Mouse (Mus musculus): ENCODE results near the gene Ngfr. TPM values are rescaled to one million over a fixed set of nuclear protein-coding genes. Genes with fewer than 3 reads are reported as not detected.
A peak's percentile ranks its signal among the peaks of the same experiment; 100 is the strongest.

The Ngfr gene
- polyA plus RNA-seq (2015; fragmentation: Nextera tagmentation; extraction: Ambion mirVana): 2.2 and 2.3 TPM in 2 replicates

DNA sequence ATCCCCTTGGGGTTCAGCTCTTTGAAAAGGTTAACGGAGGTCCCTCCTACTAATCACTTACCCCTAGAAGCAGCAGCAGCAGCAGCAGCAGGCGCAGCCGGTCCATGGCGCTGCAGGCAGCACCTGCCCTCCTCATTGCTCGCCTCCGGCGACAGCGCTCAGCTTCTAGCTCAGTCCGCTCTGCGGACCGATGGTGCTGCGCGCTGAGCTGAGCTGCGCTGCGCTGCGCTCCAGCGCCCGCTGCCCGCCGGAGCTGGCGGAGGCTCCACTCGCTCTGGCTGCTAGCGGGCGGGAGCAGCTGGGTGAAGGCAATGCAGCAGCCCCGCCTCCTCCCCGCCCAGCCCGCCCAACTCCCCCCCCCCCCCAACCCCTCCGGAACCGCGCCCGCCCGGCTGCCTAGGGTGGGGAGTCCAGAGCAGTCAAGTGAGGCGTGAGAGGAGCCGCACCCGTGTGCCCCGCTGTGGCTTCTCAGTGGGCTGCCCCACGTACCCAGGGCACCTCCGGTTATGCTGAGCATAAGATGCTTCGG is at the start of gene Ngfr:
Gene Ngfr (minus strand): TSS at position 313 of the 529 bp plus-strand sequence.
- no peak within 1 kb of the TSS for H3K9ac ChIP-seq (ENCODE audit: low read depth, low read length)

GRCm38 (mm10) chr11:95635030-95635429 is 47.5 kb upstream of the Ngfr start:
- H3K27me3 ChIP-seq (ENCODE audit: control insufficient read depth, insufficient read depth, low read depth, low read length): 0 out of 2 replicates have a peak, but pooled peaks cover 2% of the 10 kb centered on the region
- H3K36me3 ChIP-seq (ENCODE audit: control insufficient read depth, insufficient read depth): no peaks in the 10 kb centered on the region
- no peak overlapping the region for H3K4me3 ChIP-seq (ENCODE audit: low read depth, low read length)
- no peak for ATAC-seq (ENCODE audit: low read depth)
- H3K9ac ChIP-seq (ENCODE audit: low read depth, low read length): no peak overlapping the region
- no peak overlapping the region for H3K27ac ChIP-seq (ENCODE audit: low read length)
- no peaks in the 10 kb centered on the region for H3K4me1 ChIP-seq (ENCODE audit: control insufficient read depth, low read depth, low read length)
- WGBS (ENCODE audit: insufficient replicate concordance): 5% methylated on average over 2 of the region's 2 CpGs
- H3K4me2 ChIP-seq (ENCODE audit: low read depth, low read length): no peak overlapping the region
- H3K9me3 ChIP-seq (replicated peaks; ENCODE audit: control insufficient read depth, low read length): no peaks in the 10 kb centered on the region

More for the DNA sequence above, at the start of gene Ngfr:
- Histone ChIP-seq H3K4me2 (ENCODE audit: low read depth, low read length) (peak within 1 kb of the TSS; percentile 12; the same call in 1 of the 2 replicates), H3K4me3 (ENCODE audit: low read depth, low read length) (peak within 1 kb of the TSS; percentile 18), H3K9me3 (replicated peaks; ENCODE audit: control insufficient read depth, low read length) (no peaks in the 10 kb centered on the region), H3K27me3 (ENCODE audit: control insufficient read depth, insufficient read depth, low read depth, low read length) (peaks cover 75% of the 10 kb centered on the region), H3K36me3 (ENCODE audit: control insufficient read depth, insufficient read depth) (no peaks in the 10 kb centered on the region), H3K4me1 (ENCODE audit: control insufficient read depth, low read depth, low read length) (no peaks in the 10 kb centered on the region), H3K27ac (ENCODE audit: low read length) (no peak within 1 kb of the TSS)
- 0 out of 2 replicates have a peak, but pooled peaks have one; percentile 13 for ATAC-seq (ENCODE audit: low read depth)
- 1% methylated on average over 33 of the region's 39 CpGs for WGBS (ENCODE audit: insufficient replicate concordance)

- no peaks in the 10 kb centered on the region for H3K36me3 ChIP-seq (ENCODE audit: control insufficient read depth, insufficient read depth)
- WGBS (ENCODE audit: insufficient replicate concordance): 59% methylated on average over 2 of the region's 2 CpGs
Observed at GRCm38 (mm10) chr11:95633512-95634000, 46.0 kb upstream of the Ngfr start.

GRCm38 (mm10) chr11:95632474-95632873 is 44.9 kb upstream of the Ngfr start:
- WGBS (ENCODE audit: insufficient replicate concordance): 56% methylated on average over 6 of the region's 6 CpGs
- H3K27me3 ChIP-seq (ENCODE audit: control insufficient read depth, insufficient read depth, low read depth, low read length): peaks cover 3% of the 10 kb centered on the region; the same call in 1 of the 2 replicates
- H3K4me1 ChIP-seq (ENCODE audit: control insufficient read depth, low read depth, low read length): no peaks in the 10 kb centered on the region
- no peak overlapping the region for H3K4me3 ChIP-seq (ENCODE audit: low read depth, low read length)
- H3K36me3 ChIP-seq (ENCODE audit: control insufficient read depth, insufficient read depth): no peaks in the 10 kb centered on the region
- no peak overlapping the region for H3K9ac ChIP-seq (ENCODE audit: low read depth, low read length)
- ATAC-seq (ENCODE audit: low read depth): no peak
- H3K9me3 ChIP-seq (replicated peaks; ENCODE audit: control insufficient read depth, low read length): no peaks in the 10 kb centered on the region
- no peak overlapping the region for H3K4me2 ChIP-seq (ENCODE audit: low read depth, low read length)
- H3K27ac ChIP-seq (ENCODE audit: low read length): no peak overlapping the region

More at GRCm38 (mm10) chr11:95633512-95634000, 46.0 kb upstream of the Ngfr start:
- Histone ChIP-seq H3K4me3 (ENCODE audit: low read depth, low read length) (no peak overlapping the region), H3K4me1 (ENCODE audit: control insufficient read depth, low read depth, low read length) (no peaks in the 10 kb centered on the region), H3K9ac (ENCODE audit: low read depth, low read length) (no peak overlapping the region), H3K27me3 (ENCODE audit: control insufficient read depth, insufficient read depth, low read depth, low read length) (peaks cover 3% of the 10 kb centered on the region; the same call in 1 of the 2 replicates), H3K9me3 (replicated peaks; ENCODE audit: control insufficient read depth, low read length) (no peaks in the 10 kb centered on the region), H3K4me2 (ENCODE audit: low read depth, low read length) (no peak overlapping the region), H3K27ac (ENCODE audit: low read length) (no peak overlapping the region)
- no peak for ATAC-seq (ENCODE audit: low read depth)

DNA sequence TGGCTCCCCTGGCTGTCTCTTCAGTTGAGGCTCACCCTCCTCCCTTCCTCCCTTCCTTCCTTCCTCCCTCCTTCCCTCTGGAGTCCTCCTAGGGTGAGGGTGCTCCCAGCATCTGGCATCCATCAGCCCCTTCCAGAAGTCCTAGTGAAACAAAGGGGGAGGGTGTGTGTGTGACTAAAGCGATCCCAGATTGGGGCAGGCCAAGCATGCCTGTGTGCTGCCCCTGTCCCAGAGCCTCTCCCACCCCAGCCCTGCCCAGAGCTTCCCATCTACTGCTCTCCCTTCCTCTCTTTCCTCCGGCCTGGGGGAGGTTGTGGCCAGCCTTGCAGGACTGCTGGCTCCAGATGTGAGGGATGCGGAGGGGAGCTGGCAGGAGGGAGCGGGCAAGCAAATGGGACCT is 43.8 kb upstream of the Ngfr start:
- Histone ChIP-seq H3K27ac (ENCODE audit: low read length) (no peak overlapping the region), H3K4me3 (ENCODE audit: low read depth, low read length) (no peak overlapping the region), H3K27me3 (ENCODE audit: control insufficient read depth, insufficient read depth, low read depth, low read length) (peaks cover 3% of the 10 kb centered on the region; the same call in 1 of the 2 replicates), H3K4me2 (ENCODE audit: low read depth, low read length) (no peak overlapping the region), H3K9ac (ENCODE audit: low read depth, low read length) (no peak overlapping the region), H3K4me1 (ENCODE audit: control insufficient read depth, low read depth, low read length) (no peaks in the 10 kb centered on the region), H3K9me3 (replicated peaks; ENCODE audit: control insufficient read depth, low read length) (no peaks in the 10 kb centered on the region), H3K36me3 (ENCODE audit: control insufficient read depth, insufficient read depth) (no peaks in the 10 kb centered on the region)
- ATAC-seq (ENCODE audit: low read depth): no peak
- WGBS (ENCODE audit: insufficient replicate concordance): 61% methylated on average over 4 of the region's 4 CpGs

DNA sequence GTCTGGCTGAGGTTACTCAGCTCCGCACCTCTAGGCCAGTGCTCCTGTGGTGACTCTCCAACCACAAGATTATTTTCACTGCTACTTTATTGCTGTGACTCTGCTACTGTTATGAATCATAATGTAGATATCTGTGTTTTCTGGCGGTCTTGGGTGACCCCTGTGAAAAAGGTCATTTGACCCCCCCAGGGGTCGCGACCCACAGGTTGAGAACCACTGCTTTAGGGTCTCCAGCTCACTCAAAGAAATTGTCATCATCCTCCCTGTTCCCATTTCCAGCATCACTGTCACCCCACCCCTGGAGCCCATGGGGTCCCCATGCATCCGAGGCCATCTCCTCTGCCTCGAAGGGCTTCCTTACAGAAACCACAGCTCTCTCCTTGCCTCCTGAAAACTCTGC is 43.0 kb upstream of the Ngfr start:
- no peak for ATAC-seq (ENCODE audit: low read depth)
- H3K9me3 ChIP-seq (replicated peaks; ENCODE audit: control insufficient read depth, low read length): no peaks in the 10 kb centered on the region
- no peaks in the 10 kb centered on the region for H3K36me3 ChIP-seq (ENCODE audit: control insufficient read depth, insufficient read depth)
- no peak overlapping the region for H3K4me2 ChIP-seq (ENCODE audit: low read depth, low read length)
- no peaks in the 10 kb centered on the region for H3K4me1 ChIP-seq (ENCODE audit: control insufficient read depth, low read depth, low read length)
- peaks cover 3% of the 10 kb centered on the region; the same call in 1 of the 2 replicates for H3K27me3 ChIP-seq (ENCODE audit: control insufficient read depth, insufficient read depth, low read depth, low read length)
- WGBS (ENCODE audit: insufficient replicate concordance): 67% methylated on average over 6 of the region's 6 CpGs
- H3K27ac ChIP-seq (ENCODE audit: low read length): no peak overlapping the region
- no peak overlapping the region for H3K4me3 ChIP-seq (ENCODE audit: low read depth, low read length)
- H3K9ac ChIP-seq (ENCODE audit: low read depth, low read length): no peak overlapping the region

DNA sequence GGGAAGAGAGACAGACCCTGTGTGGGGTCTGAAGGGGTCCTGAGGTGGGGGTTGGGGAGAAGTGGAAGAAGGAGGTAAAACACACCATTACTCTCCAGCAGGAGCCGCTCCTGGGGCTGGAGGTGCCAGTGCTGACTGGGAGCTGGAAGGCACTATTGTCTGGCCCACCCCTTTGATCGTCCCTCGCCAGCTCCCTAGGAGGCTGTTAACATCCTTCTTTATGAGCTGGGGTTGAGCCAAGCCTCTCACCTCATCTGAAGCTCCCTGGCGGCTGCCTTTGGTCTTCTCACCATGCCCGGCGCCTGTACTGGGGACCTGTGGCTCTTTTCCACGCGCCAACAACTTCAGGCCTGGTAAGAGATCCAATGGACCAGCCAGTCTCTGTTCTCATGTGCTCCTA is 34.9 kb upstream of the Ngfr start:
- Histone ChIP-seq H3K9ac (ENCODE audit: low read depth, low read length) (no peak overlapping the region), H3K27ac (ENCODE audit: low read length) (no peak overlapping the region), H3K4me1 (ENCODE audit: control insufficient read depth, low read depth, low read length) (no peaks in the 10 kb centered on the region), H3K36me3 (ENCODE audit: control insufficient read depth, insufficient read depth) (no peaks in the 10 kb centered on the region), H3K27me3 (ENCODE audit: control insufficient read depth, insufficient read depth, low read depth, low read length) (no peaks in the 10 kb centered on the region), H3K4me3 (ENCODE audit: low read depth, low read length) (no peak overlapping the region), H3K9me3 (replicated peaks; ENCODE audit: control insufficient read depth, low read length) (no peaks in the 10 kb centered on the region), H3K4me2 (ENCODE audit: low read depth, low read length) (no peak overlapping the region)
- WGBS (ENCODE audit: insufficient replicate concordance): 47% methylated on average over 8 of the region's 8 CpGs
- ATAC-seq (ENCODE audit: low read depth): no peak

DNA sequence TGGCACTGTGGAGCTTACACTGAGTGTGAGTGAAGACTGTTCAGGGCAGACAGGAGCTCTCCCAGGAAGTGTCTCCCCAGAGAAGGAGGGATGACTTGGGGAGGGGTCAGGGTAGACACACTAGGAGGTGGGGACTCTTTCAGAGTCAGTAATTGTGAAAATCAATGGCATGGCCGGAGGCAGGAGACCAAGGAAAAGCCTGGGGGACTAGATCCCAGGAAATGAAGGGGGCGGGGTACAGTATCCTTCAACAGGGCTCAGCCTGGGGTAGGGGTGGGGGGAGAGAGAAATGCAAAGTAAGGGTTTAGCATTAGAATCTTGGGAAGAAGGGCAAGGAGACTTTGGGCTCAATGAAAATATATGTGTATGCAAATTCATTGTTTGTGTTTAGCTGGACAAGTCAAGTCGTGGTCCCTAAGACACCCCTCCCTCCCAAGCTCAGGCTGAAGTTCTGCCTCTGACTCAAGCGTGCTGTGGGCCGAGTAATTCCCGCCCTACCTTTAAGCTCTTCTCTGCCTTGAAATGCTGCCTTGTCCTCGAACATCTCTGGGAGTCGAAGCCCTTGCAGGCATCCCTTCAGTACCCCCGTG is 34.1 kb upstream of the Ngfr start:
- no peak overlapping the region for H3K27ac ChIP-seq (ENCODE audit: low read length)
- no peak overlapping the region for H3K4me3 ChIP-seq (ENCODE audit: low read depth, low read length)
- H3K27me3 ChIP-seq (ENCODE audit: control insufficient read depth, insufficient read depth, low read depth, low read length): no peaks in the 10 kb centered on the region
- H3K4me2 ChIP-seq (ENCODE audit: low read depth, low read length): no peak overlapping the region
- ATAC-seq (ENCODE audit: low read depth): no peak
- H3K9me3 ChIP-seq (replicated peaks; ENCODE audit: control insufficient read depth, low read length): no peaks in the 10 kb centered on the region
- H3K9ac ChIP-seq (ENCODE audit: low read depth, low read length): no peak overlapping the region
- no peaks in the 10 kb centered on the region for H3K4me1 ChIP-seq (ENCODE audit: control insufficient read depth, low read depth, low read length)
- 34% methylated on average over 9 of the region's 9 CpGs for WGBS (ENCODE audit: insufficient replicate concordance)
- H3K36me3 ChIP-seq (ENCODE audit: control insufficient read depth, insufficient read depth): no peaks in the 10 kb centered on the region

- WGBS (ENCODE audit: insufficient replicate concordance): 18% methylated on average over 4 of the region's 4 CpGs
- Histone ChIP-seq H3K27ac (ENCODE audit: low read length) (no peak overlapping the region), H3K4me2 (ENCODE audit: low read depth, low read length) (no peak overlapping the region), H3K27me3 (ENCODE audit: control insufficient read depth, insufficient read depth, low read depth, low read length) (no peaks in the 10 kb centered on the region), H3K9me3 (replicated peaks; ENCODE audit: control insufficient read depth, low read length) (no peaks in the 10 kb centered on the region), H3K4me1 (ENCODE audit: control insufficient read depth, low read depth, low read length) (no peaks in the 10 kb centered on the region), H3K9ac (ENCODE audit: low read depth, low read length) (no peak overlapping the region), H3K4me3 (ENCODE audit: low read depth, low read length) (no peak overlapping the region), H3K36me3 (ENCODE audit: control insufficient read depth, insufficient read depth) (no peaks in the 10 kb centered on the region)
- ATAC-seq (ENCODE audit: low read depth): no peak
Observed at GRCm38 (mm10) chr11:95621010-95621409, 33.5 kb upstream of the Ngfr start.

Measured in liver, embryonic 16.5 days (tissue).